Mouse (Mus musculus) C2C12 (cell line): ENCODE measurements around the gene Naa80. TPM values are rescaled to one million over a fixed set of nuclear protein-coding genes. Genes with fewer than 3 reads are reported as not detected.

Experiments
- H3K27me3 ChIP-seq: one replicate; pipeline ENCODE4 v1.6.1; 2011; ENCODE audit not compliant: control insufficient read depth, insufficient read depth, insufficient read length
- H3K36me3 ChIP-seq: one replicate; pipeline ENCODE4 v1.6.1; 2011; ENCODE audit not compliant: control insufficient read depth, insufficient read depth
- H3K4me3 ChIP-seq: one replicate; pipeline ENCODE4 v1.5.1; 2011; ENCODE audit warnings: mild to moderate bottlenecking, control low read depth; ENCODE audit not compliant: poor library complexity, insufficient read depth, severe bottlenecking
- H3K79me2 ChIP-seq: one replicate; pipeline ENCODE4 v1.6.1; 2011; ENCODE audit not compliant: control insufficient read depth, insufficient read depth
- H3K79me3 ChIP-seq: one replicate; pipeline ENCODE4 v1.6.1; 2011; ENCODE audit warnings: low read depth, control low read depth
- H3ac ChIP-seq: one replicate; pipeline ENCODE3; 2011; ENCODE audit warnings: low read depth; ENCODE audit not compliant: control insufficient read depth, insufficient read length
- CEBPB ChIP-seq: IDR thresholded peaks from one replicate; pipeline ENCODE4 v1.6.1; 2011; ENCODE audit warnings: low read depth, mild to moderate bottlenecking, control low read depth, moderate library complexity
- CTCF ChIP-seq: IDR thresholded peaks from one replicate; pipeline ENCODE4 v1.5.1; 2011; ENCODE audit not compliant: control insufficient read depth, insufficient read depth, insufficient read length
- FOSL1 ChIP-seq: IDR thresholded peaks from one replicate; pipeline ENCODE4 v1.8.0; 2011; ENCODE audit warnings: mild to moderate bottlenecking, low read length; ENCODE audit not compliant: poor library complexity, insufficient read depth, severe bottlenecking
- MAX ChIP-seq: IDR thresholded peaks from one replicate; pipeline ENCODE4 v1.6.1; 2011; ENCODE audit warnings: mild to moderate bottlenecking, control low read depth
- MYOD1 ChIP-seq: IDR thresholded peaks from one replicate; pipeline ENCODE4 v1.6.1; 2011; ENCODE audit warnings: low read depth; ENCODE audit not compliant: control insufficient read depth, insufficient read length
- MYOG ChIP-seq: IDR thresholded peaks from one replicate; pipeline ENCODE4 v1.6.1; 2011; ENCODE audit not compliant: control insufficient read depth, insufficient read length; ENCODE audit errors: extremely low read depth
- USF1 ChIP-seq: IDR thresholded peaks from one replicate; pipeline ENCODE4 v1.6.1; 2011; ENCODE audit warnings: low read depth, mild to moderate bottlenecking, control low read depth, moderate library complexity
- polyA plus RNA-seq: library from polyadenylated mRNA; unstranded; fragments of >200 nt; fragmentation: generic; extraction: Trizol; gene quantifications from one replicate; pipeline ENCODE4 v1.2.1, GENCODE M21; 2012; ENCODE audit warnings: missing spikeins

Gene Naa80
- polyA plus RNA-seq, 1 experiment = 8.2 TPM

DNA sequence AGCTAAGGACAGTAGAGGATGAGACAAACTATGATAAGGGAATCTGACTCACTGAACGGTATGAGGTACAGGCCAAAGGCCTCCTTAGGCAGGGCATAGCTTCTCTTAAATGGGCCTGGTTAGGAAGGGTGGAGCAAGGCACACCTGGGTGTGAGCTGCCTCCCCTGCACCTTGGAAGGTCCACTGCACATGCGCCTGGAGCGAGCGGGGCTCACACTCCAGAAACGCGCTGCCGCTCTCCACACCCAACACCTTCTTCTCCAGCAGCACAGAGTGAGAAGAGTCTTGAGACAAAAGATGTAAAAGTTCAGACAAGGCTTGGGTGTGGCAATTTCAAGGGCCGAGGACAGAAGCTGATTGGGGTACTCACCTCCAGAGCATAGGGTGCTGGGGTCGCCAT lies 20.7 kb downstream of the Naa80 start:
- Histone ChIP-seq H3ac (no peak overlapping the region), H3K79me3 (no peaks in the 10 kb centered on the region), H3K36me3 (no peaks in the 10 kb centered on the region), H3K79me2 (no peaks in the 10 kb centered on the region), H3K4me3 (no peak overlapping the region), H3K27me3 (no peaks in the 10 kb centered on the region)
- TF ChIP-seq FOSL1 (no peak), USF1 (no peak), CEBPB (no peak), MAX (no peak), MYOD1 (no peak), CTCF (no peak), MYOG (no peak)

GRCm38 (mm10) chr9:107599842-107600241 lies 21.2 kb downstream of the Naa80 start:
- TF ChIP-seq MAX (no peak), FOSL1 (no peak), USF1 (no peak), CEBPB (no peak), MYOG (no peak), MYOD1 (no peak), CTCF (no peak)
- no peaks in the 10 kb centered on the region for H3K79me2 ChIP-seq
- H3K79me3 ChIP-seq = no peaks in the 10 kb centered on the region
- H3K36me3 ChIP-seq = no peaks in the 10 kb centered on the region
- no peak overlapping the region for H3ac ChIP-seq
- H3K4me3 ChIP-seq = no peak overlapping the region
- no peaks in the 10 kb centered on the region for H3K27me3 ChIP-seq

DNA sequence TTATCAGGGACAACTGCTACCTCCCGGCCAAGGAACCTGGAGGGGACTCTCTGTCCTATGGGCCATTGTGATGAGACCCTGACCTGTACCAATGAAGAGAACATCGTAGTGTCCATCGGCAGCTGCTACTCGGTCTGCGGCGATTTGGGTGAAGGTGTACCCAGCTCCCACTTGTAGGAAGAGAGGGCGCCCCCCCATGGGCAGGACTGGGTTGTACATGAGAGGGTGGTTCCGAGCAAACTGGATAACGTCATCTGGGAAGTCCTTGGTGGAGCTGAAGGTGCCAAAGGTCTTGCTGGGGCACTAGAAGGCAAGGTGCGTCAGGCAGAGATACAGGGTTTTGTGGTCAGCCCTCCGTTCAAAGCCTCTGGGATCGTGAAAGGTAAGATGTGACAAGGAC lies 22.1 kb downstream of the Naa80 start:
- no peaks in the 10 kb centered on the region for H3K27me3 ChIP-seq

DNA sequence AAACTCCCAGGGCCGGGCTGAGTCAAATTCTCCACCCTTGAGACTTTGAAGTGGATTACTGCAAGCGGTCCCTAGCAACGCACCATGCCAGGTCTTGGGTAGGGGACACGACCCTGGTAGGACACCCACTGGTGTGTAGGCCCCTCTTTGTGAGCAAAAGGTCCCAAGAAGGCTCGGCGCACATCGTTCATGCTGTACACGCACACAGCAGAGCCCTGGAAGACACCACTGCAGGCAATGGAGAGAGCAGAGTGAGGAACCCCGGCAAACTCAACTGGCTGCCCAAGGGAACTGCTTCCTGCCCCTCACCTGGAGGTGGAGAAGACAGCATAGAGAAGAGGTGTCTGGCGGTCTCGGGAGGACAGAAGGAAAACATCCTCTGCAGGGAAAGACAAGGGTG lies 22.6 kb downstream of the Naa80 start:
- Histone ChIP-seq H3K4me3 (no peak overlapping the region), H3K79me3 (no peaks in the 10 kb centered on the region), H3K79me2 (no peaks in the 10 kb centered on the region), H3K36me3 (no peaks in the 10 kb centered on the region), H3K27me3 (no peaks in the 10 kb centered on the region), H3ac (no peak overlapping the region)
- no peak for TF ChIP-seq MYOD1
- TF ChIP-seq MYOG = no peak
- TF ChIP-seq FOSL1 = no peak
- TF ChIP-seq MAX = no peak
- no peak for TF ChIP-seq CTCF
- TF ChIP-seq CEBPB = no peak
- no peak for TF ChIP-seq USF1

More for the DNA sequence above, 22.1 kb downstream of the Naa80 start:
- no peak overlapping the region for H3ac ChIP-seq
- H3K4me3 ChIP-seq = no peak overlapping the region
- H3K79me2 ChIP-seq = no peaks in the 10 kb centered on the region
- TF ChIP-seq MYOD1 (no peak), CTCF (no peak), CEBPB (no peak), MYOG (no peak), FOSL1 (no peak), USF1 (no peak)
- H3K36me3 ChIP-seq = no peaks in the 10 kb centered on the region
- H3K79me3 ChIP-seq = no peaks in the 10 kb centered on the region

- no peak for TF ChIP-seq MYOG
- peak; percentile 87 for TF ChIP-seq CTCF
- H3K79me3 ChIP-seq = no peaks in the 10 kb centered on the region
- H3K79me2 ChIP-seq = no peaks in the 10 kb centered on the region
- H3K27me3 ChIP-seq = no peaks in the 10 kb centered on the region
- H3K4me3 ChIP-seq = no peak overlapping the region
- no peaks in the 10 kb centered on the region for H3K36me3 ChIP-seq
- H3ac ChIP-seq = no peak overlapping the region
Observed at GRCm38 (mm10) chr9:107602068-107602648, 23.5 kb downstream of the Naa80 start.

- H3K36me3 ChIP-seq = no peaks in the 10 kb centered on the region
- no peaks in the 10 kb centered on the region for H3K79me2 ChIP-seq
- H3K4me3 ChIP-seq = no peak overlapping the region
- no peaks in the 10 kb centered on the region for H3K27me3 ChIP-seq
- H3K79me3 ChIP-seq = no peaks in the 10 kb centered on the region
- H3ac ChIP-seq = no peak overlapping the region
- TF ChIP-seq FOSL1 (no peak), MYOD1 (no peak), MAX (no peak), CTCF (no peak), USF1 (no peak), CEBPB (no peak)
Observed at GRCm38 (mm10) chr9:107603251-107603650, 24.6 kb downstream of the Naa80 start.

DNA sequence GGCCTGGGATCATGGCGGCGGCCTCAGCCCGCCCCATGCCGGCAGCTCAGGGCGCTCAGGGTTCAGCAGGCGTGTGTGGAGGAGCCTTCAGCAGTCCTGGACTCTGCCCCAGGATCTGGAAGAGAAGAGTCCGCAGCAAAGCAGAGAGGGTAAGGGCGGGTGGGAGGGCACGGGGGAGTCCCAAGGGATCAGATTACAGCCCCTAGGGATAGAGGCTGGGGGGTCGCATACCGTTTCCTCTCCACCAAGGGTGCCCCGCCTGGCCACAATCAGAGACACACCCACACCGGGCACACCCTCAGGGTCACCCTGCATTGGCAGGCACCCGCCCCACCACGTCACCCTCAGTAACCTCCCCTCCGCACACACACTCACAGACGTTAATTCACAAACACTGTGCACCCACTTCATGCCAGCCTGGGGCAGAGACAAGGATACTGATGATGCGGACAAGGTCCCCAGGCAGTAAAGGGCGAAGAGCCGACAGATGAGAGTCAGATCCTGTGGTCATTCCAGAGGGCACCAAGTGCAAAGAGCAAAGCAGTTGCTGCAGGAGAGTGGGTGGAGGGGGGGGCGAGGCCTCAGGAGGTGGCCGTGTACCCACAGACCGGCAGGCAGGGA lies 26.5 kb downstream of the Naa80 start:
- no peaks in the 10 kb centered on the region for H3K27me3 ChIP-seq
- no peaks in the 10 kb centered on the region for H3K36me3 ChIP-seq
- peak overlapping the region; percentile 50 for H3ac ChIP-seq
- TF ChIP-seq MYOG (no peak), MYOD1 (no peak), CTCF (no peak), CEBPB (no peak), FOSL1 (no peak), USF1 (no peak), MAX (no peak)
- peak overlapping the region; percentile 32 for H3K4me3 ChIP-seq
- H3K79me3 ChIP-seq = no peaks in the 10 kb centered on the region
- H3K79me2 ChIP-seq = no peaks in the 10 kb centered on the region
